Mouse (Mus musculus) midbrain, embryonic 13.5 days (tissue): ENCODE results near the gene N4bp2. TPM values are rescaled to one million over a fixed set of nuclear protein-coding genes. Genes with fewer than 3 reads are reported as not detected.
A peak's percentile ranks its signal among the peaks of the same experiment; 100 is the strongest.

Experiments
- ATAC-seq: fragments of 200-750 bp; cut with Nextera tagmentation; 2 replicates; pipeline ENCODE4 v1.8.0; 2017; ENCODE audit warnings: mild to moderate bottlenecking, moderate TSS enrichment, moderate library complexity
- H3K27ac ChIP-seq: fragments of 300-500 bp; sonication (generic); 2 replicates; pipeline ENCODE4 v1.5.1; 2015; ENCODE audit warnings: inconsistent platforms, mild to moderate bottlenecking, moderate library complexity
- H3K27me3 ChIP-seq: fragments of 300-500 bp; sonication (generic); 2 replicates; pipeline ENCODE4 v1.6.1; 2015; ENCODE audit warnings: mild to moderate bottlenecking, inconsistent platforms
- H3K36me3 ChIP-seq: fragments of 300-500 bp; sonication (generic); 2 replicates; pipeline ENCODE4 v1.6.1; 2015; ENCODE audit warnings: mild to moderate bottlenecking, inconsistent platforms
- H3K4me1 ChIP-seq: fragments of 300-500 bp; sonication (generic); replicated peaks from 2 replicates; pipeline ENCODE4 v1.6.1; 2015; ENCODE audit warnings: inconsistent platforms
- H3K4me2 ChIP-seq: fragments of 300-500 bp; sonication (generic); replicated peaks from 2 replicates; pipeline ENCODE4 v1.6.1; 2015; ENCODE audit warnings: moderate library complexity, mild to moderate bottlenecking, inconsistent platforms
- H3K4me3 ChIP-seq: fragments of 300-500 bp; sonication (generic); replicated peaks from 2 replicates; pipeline ENCODE4 v1.5.1; 2015; ENCODE audit warnings: mild to moderate bottlenecking, inconsistent platforms
- H3K9ac ChIP-seq: fragments of 300-500 bp; sonication (generic); replicated peaks from 2 replicates; pipeline ENCODE4 v1.6.1; 2015; ENCODE audit warnings: mild to moderate bottlenecking, inconsistent platforms
- H3K9me3 ChIP-seq: fragments of 300-500 bp; sonication (generic); 2 replicates; pipeline ENCODE4 v1.6.1; 2016; ENCODE audit warnings: mild to moderate bottlenecking, inconsistent platforms
- WGBS: fragments of 180-500 bp; shearing (Covaris S2); methylation state at CpG from one replicate; pipeline ENCODE4 v1.1.7; 2015; 5-methylcytosine and 5-hydroxymethylcytosine counted together
- polyA plus RNA-seq: library from polyadenylated mRNA; unstranded; fragments of >200 nt; fragmentation: Nextera tagmentation; extraction: Ambion mirVana; gene quantifications from 2 replicates; pipeline ENCODE4 v1.2.1, GENCODE M21; 2015

Gene N4bp2
- polyA plus RNA-seq, 1 experiment from 2014 or later = 27.0 TPM

DNA sequence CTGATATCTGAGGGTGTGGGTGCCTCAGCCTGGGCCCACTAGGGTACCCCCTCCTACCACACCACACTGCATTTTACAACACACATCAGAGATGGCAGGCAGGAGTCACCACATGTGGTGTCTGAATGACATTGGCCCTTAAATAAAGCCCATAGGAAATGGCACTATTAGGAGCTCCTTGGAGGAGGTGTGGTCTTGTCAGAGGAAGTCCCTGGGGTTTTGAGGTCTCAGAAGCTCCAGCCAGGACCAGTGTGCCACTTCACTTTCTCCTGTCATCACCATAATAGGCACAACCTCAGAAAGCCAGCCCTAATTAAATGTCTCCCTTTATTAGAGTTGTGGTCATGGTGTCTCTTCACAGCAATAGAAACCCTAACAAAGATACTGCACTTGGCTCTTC lies 14.4 kb upstream of the N4bp2 start:
- no peak overlapping the region for H3K9ac ChIP-seq
- H3K9me3 ChIP-seq = no peaks in the 10 kb centered on the region
- H3K4me3 ChIP-seq = no peak overlapping the region
- no peak overlapping the region for H3K27ac ChIP-seq
- H3K4me2 ChIP-seq = no peak overlapping the region
- no peak for ATAC-seq
- H3K27me3 ChIP-seq = no peaks in the 10 kb centered on the region
- no peaks in the 10 kb centered on the region for H3K36me3 ChIP-seq
- no peaks in the 10 kb centered on the region for H3K4me1 ChIP-seq

DNA sequence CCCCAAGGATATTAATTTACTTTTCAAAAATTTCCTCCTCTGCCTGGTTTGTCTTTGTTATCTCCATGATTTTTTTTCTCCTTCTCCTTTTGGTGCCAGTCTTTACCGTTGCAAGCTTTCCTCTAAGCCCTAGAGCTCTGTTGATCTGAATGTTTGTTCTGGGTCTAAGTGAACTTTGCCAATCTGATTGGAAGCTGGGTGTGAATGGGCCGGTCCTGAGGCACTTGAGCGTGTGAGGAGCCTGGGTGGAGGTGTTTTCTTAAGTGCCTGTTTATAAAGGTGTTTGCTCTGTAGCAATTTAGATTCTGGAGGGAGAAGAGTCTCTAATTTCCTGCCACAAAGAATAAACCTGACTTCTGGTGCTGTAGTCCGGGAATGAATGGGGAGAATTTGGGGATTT lies 11.3 kb upstream of the N4bp2 start:
- Histone ChIP-seq H3K27ac (no peak overlapping the region), H3K9ac (no peak overlapping the region), H3K4me3 (no peak overlapping the region), H3K4me1 (no peaks in the 10 kb centered on the region), H3K4me2 (no peak overlapping the region), H3K27me3 (no peaks in the 10 kb centered on the region), H3K9me3 (no peaks in the 10 kb centered on the region), H3K36me3 (no peaks in the 10 kb centered on the region)
- WGBS = 74% methylated on average over 4 of the region's 4 CpGs
- no peak for ATAC-seq

DNA sequence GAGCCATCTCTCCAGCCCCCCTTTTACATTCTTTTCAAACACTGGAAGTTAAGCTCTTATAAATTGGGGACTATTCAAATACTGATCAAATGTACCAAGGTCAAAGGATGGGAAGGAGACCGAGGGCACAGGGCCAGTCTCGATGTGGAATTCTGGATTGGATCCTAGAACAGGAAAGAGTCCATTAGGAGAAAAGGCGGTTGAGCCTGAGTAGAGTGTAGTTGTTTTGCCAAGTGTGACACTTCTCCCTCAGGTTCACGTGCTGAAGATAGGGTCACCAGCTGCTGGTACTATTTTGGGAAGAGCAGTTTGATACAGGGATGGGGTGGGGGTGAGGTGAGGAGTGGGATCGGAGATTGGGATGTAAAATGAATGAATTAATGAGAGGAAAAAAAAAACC lies 7.5 kb upstream of the N4bp2 start:
- H3K9me3 ChIP-seq = no peaks in the 10 kb centered on the region
- H3K4me1 ChIP-seq = no peaks in the 10 kb centered on the region
- no peak overlapping the region for H3K4me2 ChIP-seq
- no peak overlapping the region for H3K27ac ChIP-seq
- 93% methylated on average over 5 of the region's 5 CpGs for WGBS
- no peak for ATAC-seq
- H3K4me3 ChIP-seq = no peak overlapping the region
- no peak overlapping the region for H3K9ac ChIP-seq
- H3K36me3 ChIP-seq = no peaks in the 10 kb centered on the region
- H3K27me3 ChIP-seq = no peaks in the 10 kb centered on the region

DNA sequence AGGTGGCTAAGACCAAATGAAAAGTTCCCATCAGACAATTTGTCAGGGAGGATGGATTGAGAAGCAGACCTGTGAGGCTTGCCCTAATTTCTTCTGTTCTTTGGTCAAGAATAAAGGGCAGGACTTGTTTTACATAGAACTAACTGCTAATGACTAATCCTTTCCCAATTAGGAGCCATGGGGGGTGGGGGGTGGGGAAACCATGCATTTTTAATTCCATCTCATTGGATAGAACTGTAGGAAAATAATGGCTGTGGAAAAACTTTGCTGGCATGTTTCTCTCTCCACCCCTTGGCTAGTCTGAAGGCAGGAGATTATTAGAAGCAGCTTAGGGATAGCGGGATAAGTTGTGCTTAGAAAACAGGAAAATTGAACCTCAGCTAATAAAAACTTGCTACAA lies 6.2 kb upstream of the N4bp2 start:
- Histone ChIP-seq H3K4me1 (peaks cover 4% of the 10 kb centered on the region; the same call in 1 of the 2 replicates), H3K4me3 (no peak overlapping the region), H3K27ac (no peak overlapping the region), H3K36me3 (no peaks in the 10 kb centered on the region), H3K27me3 (no peaks in the 10 kb centered on the region), H3K9ac (no peak overlapping the region), H3K4me2 (no peak overlapping the region), H3K9me3 (no peaks in the 10 kb centered on the region)
- no peak for ATAC-seq
- 73% methylated on average over 1 of the region's 1 CpGs for WGBS

DNA sequence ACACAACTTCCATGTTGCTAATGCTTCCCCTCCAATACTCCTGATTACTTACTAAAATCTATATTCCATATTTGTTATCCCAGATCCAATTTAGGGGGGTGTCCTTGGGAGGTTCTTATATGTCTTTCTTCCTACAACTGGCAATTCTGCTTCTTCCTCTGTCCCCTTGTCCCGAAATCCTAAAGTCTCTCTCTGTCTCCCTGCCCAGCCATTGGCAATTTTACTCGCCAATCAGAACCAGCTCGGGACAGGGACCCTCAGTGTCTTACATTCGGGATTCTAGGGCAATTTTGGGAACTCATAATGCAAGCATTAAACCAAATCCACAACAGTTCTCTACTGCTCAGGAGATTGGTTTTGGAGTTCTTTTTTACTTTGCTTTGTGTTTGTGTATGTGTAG lies 3.3 kb upstream of the N4bp2 start:
- H3K4me3 ChIP-seq = no peak overlapping the region

DNA sequence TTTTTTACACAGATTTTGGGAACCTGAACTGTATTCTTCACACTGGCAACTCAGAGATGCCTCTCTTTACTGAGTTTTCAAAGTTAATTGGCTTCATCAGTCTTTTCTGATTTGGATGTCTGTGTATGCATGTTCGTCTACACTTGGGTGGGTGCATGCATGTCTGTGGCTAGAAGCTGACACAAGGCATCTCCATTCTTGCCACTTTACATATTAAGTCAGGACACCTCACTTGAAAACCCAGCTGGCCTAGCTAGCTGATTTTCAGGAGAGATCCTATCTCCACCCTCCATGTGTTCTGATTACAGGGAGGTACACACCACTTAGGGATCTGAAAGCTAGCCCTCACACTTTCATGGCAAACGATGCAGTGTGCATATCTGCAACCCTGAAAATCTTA lies 2.7 kb upstream of the N4bp2 start:
- peaks cover 7% of the 10 kb centered on the region for H3K4me1 ChIP-seq
- H3K27me3 ChIP-seq = no peaks in the 10 kb centered on the region
- H3K4me2 ChIP-seq = no peak overlapping the region
- H3K27ac ChIP-seq = no peak overlapping the region
- no peaks in the 10 kb centered on the region for H3K36me3 ChIP-seq
- ATAC-seq = no peak
- H3K9ac ChIP-seq = no peak overlapping the region
- 93% methylated on average over 2 of the region's 2 CpGs for WGBS
- no peak overlapping the region for H3K4me3 ChIP-seq
- no peaks in the 10 kb centered on the region for H3K9me3 ChIP-seq

More for the DNA sequence above, 3.3 kb upstream of the N4bp2 start:
- Histone ChIP-seq H3K9me3 (no peaks in the 10 kb centered on the region), H3K36me3 (no peaks in the 10 kb centered on the region), H3K4me2 (no peak overlapping the region), H3K27ac (no peak overlapping the region), H3K9ac (no peak overlapping the region), H3K27me3 (no peaks in the 10 kb centered on the region), H3K4me1 (peaks cover 4% of the 10 kb centered on the region; the same call in 1 of the 2 replicates)
- ATAC-seq = no peak
- 92% methylated on average over 4 of the region's 4 CpGs for WGBS

DNA sequence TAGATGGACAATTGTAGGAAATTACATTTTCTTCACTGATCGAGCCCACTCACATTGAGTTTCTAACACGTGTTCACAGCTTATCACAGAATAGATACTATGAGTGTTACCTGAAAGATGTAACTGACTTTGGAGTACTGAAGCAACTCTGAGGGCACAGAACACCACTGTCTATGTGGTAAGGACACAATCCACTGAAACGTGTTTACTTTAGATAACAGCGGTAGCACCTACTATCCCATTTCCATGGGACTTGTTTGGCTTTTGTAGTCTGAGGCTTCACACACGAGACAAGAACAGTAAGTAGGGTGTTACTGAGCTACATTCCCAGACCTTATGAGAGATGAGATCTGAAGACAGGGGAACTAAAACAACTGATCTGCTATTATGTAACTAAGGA lies 2.3 kb upstream of the N4bp2 start:
- Histone ChIP-seq H3K9me3 (no peaks in the 10 kb centered on the region), H3K4me3 (no peak overlapping the region), H3K9ac (no peak overlapping the region), H3K36me3 (no peaks in the 10 kb centered on the region), H3K4me1 (peaks cover 9% of the 10 kb centered on the region), H3K27me3 (no peaks in the 10 kb centered on the region), H3K27ac (no peak overlapping the region), H3K4me2 (no peak overlapping the region)
- no peak for ATAC-seq
- WGBS = 85% methylated on average over 5 of the region's 5 CpGs

DNA sequence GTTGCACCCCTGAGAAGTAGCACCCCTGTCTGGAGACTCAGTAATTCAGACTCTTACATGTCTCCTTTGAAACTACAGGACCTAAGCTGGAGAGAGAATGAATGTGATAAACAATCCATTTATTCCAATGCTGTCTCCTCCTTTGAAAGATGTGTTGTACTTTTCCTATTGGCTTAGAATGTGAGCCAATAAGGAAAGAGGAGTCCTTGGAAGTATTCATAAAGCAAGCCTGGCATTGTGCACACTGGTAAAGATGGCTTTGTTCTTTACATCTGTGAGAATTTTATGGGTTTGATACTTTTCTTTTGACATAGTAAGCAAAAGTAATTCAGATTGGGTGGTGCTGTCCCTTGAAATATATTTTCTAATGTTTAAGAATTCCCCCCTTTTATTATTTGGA lies 1.4 kb upstream of the N4bp2 start:
- Histone ChIP-seq H3K27me3 (no peaks in the 10 kb centered on the region), H3K4me1 (peaks cover 13% of the 10 kb centered on the region), H3K4me2 (peak overlapping the region; percentile 19), H3K27ac (0 out of 2 replicates have a peak overlapping the region, but pooled peaks have one; percentile 10), H3K9ac (no peak overlapping the region), H3K9me3 (no peaks in the 10 kb centered on the region), H3K4me3 (no peak overlapping the region), H3K36me3 (no peaks in the 10 kb centered on the region)
- ATAC-seq = no peak

DNA sequence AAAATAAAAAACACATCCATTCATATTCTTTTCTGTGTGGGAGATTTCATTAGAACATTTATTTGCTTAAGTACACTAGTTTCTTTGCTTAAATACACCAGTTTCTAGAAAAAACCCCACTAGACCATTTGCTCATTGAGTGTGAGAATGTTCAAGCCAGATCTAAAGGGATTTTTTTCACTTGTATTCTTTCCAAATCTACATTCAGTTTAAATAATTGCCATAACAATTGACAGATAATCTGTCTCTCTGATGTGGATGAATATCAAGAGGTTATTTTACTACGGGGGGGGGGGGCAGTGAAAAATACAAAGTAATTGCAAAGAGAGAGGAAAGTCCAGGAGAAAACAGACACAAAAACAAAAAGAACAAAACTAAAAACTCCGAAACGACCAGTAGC lies 635 bp upstream of the N4bp2 start:
- Histone ChIP-seq H3K4me3 (peak overlapping the region; percentile 78), H3K4me2 (peak overlapping the region; percentile 84), H3K9me3 (no peaks in the 10 kb centered on the region), H3K4me1 (peaks cover 14% of the 10 kb centered on the region), H3K27ac (peak overlapping the region; percentile 100), H3K9ac (peak overlapping the region; percentile 95), H3K27me3 (no peaks in the 10 kb centered on the region), H3K36me3 (no peaks in the 10 kb centered on the region)
- WGBS = 1% methylated on average over 3 of the region's 3 CpGs
- no peak for ATAC-seq

DNA sequence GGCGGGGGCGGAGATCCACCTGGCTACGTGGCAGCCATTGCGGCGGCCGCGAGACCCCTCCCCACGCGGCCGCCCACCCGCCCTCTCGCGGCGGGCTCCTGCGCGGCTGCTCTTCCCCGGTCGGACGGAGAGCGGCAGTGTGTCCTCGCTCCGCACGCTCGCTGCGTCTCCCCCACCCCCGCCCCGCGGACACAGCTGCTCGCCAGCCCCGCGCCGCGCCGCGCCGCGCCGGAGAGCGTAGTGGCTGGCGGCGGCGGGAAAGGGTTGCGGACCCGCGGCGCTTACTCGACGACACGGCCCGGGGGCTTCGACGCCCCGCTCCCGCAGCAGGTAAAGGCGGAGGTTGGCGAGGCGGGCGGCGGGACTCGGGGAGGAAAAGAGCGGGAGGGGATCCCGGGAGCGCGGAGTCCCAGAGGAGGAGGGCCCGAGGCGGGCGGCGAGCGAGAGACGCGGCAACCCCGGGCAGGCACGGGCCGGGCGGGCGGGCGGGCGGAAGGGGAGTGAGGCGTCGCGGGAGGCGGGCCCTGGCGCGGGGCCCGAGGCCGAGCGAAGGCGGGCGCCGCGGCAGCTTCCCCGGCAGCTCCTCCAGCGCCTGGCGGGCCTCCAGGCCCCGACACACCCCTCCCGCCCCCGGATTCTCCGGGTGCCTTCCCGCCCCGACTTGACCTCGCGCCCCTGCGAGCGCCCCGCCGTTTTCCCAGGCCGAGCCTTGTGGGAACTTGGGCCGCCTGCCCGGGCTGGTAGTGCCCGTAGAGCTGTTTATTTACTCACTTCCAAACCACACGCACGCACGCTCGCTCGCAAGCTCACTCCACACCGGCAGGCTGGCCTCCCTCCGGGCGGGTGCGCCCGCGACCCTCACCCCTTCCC lies 830 bp downstream of the N4bp2 start:
- under 1% methylated on average over 106 of the region's 121 CpGs for WGBS
- H3K4me1 ChIP-seq = peaks cover 18% of the 10 kb centered on the region
- peak overlapping the region; percentile 78 for H3K4me3 ChIP-seq

DNA sequence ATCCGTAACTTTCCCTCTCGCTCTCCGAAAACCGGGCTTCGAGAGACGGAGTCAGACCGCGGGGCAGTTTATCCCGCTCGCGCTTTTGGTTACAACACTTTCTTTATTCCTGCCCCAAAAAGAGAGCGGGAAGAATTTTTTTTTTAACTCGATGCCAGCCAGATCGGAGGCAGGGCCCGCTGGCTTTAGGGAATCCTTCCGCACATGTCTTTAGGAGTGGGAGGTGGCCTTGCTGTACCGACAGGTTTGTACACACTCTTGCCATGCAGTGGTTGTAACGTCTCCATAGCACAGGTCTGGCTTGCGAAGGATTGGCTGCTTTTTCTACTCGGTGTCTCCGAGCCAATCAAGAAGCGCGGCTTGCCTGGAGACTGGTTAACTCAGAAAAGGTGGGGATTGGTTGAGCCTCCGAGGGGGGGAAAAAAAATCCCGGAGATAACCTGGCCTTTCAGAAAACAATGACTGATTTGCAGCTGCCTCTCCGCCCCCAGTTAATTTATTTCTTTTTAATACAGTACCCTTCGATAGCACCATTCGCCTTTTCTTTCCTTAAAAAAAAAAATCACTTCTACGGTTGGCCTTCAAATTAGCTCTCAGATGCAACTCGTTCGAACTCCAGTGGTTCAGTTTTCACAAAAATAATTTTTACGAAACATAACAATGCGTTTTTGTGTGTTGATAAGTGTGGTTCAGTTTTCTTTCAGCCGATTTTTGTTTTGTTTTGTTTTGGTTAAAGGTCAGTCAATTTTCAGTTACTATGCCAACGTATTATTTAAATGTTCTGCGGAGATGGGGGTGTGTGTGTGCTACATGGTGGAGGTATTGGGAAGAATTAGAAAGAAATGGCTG lies 1.7 kb downstream of the N4bp2 start:
- Histone ChIP-seq H3K36me3 (no peaks in the 10 kb centered on the region), H3K4me1 (peaks cover 19% of the 10 kb centered on the region), H3K4me2 (peak overlapping the region; percentile 84), H3K27me3 (no peaks in the 10 kb centered on the region), H3K4me3 (peak overlapping the region; percentile 78), H3K27ac (peak overlapping the region; percentile 100), H3K9me3 (no peaks in the 10 kb centered on the region), H3K9ac (peak overlapping the region; percentile 95)
- ATAC-seq = peak; percentile 89
- 5% methylated on average over 36 of the region's 36 CpGs for WGBS

More for the DNA sequence above, 830 bp downstream of the N4bp2 start:
- Histone ChIP-seq H3K27me3 (no peaks in the 10 kb centered on the region), H3K9me3 (no peaks in the 10 kb centered on the region), H3K27ac (peak overlapping the region; percentile 100), H3K9ac (peak overlapping the region; percentile 95), H3K4me2 (peak overlapping the region; percentile 84), H3K36me3 (no peaks in the 10 kb centered on the region)
- peak; percentile 91 for ATAC-seq

DNA sequence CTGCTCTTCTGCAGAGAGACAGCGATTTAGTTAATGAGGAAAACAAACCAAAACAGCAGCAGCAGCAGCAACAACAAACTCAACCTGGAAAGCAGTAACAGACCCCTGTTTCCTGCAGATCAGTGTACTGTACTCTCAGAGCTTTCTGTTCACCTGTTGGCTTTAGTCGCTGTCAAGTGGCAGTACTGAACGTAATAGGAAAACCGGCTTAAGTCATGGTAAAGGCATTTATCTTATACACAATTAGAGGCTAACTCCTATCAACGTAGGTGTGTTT lies 2.3 kb downstream of the N4bp2 start:
- H3K9me3 ChIP-seq = no peaks in the 10 kb centered on the region
- peak overlapping the region; percentile 100; the same call in 1 of the 2 replicates for H3K27ac ChIP-seq
- peak overlapping the region; percentile 84 for H3K4me2 ChIP-seq
- H3K36me3 ChIP-seq = no peaks in the 10 kb centered on the region
- peak overlapping the region; percentile 42 for H3K9ac ChIP-seq
- no peaks in the 10 kb centered on the region for H3K27me3 ChIP-seq
- 56% methylated on average over 5 of the region's 5 CpGs for WGBS
- H3K4me1 ChIP-seq = peaks cover 25% of the 10 kb centered on the region
- ATAC-seq = no peak
- H3K4me3 ChIP-seq = peak overlapping the region; percentile 78
